Mouse (Mus musculus) erythroblast, embryonic 14.5 days (primary cell): Measurements from ENCODE around the gene Angptl6. TPM values are rescaled to one million over a fixed set of nuclear protein-coding genes. Genes with fewer than 3 reads are reported as not detected.

ENCODE experiments used
- H3K27me3 ChIP-seq: 2 replicates; pipeline ENCODE4 v1.6.1; 2012; ENCODE audit warnings: inconsistent platforms; ENCODE audit not compliant: control insufficient read depth
- H3K36me3 ChIP-seq: 2 replicates; pipeline ENCODE4 v1.6.1; 2012; ENCODE audit warnings: mild to moderate bottlenecking, inconsistent platforms; ENCODE audit not compliant: control insufficient read depth
- H3K4me1 ChIP-seq: 2 replicates; pipeline ENCODE4 v1.6.1; 2012; ENCODE audit warnings: inconsistent platforms; ENCODE audit not compliant: control insufficient read depth
- H3K4me3 ChIP-seq: replicated peaks from 2 replicates; pipeline ENCODE3; 2012; ENCODE audit warnings: moderate library complexity, mild to moderate bottlenecking, inconsistent platforms
- H3K9me3 ChIP-seq: 2 replicates; pipeline ENCODE4 v1.6.1; 2012; ENCODE audit warnings: low read length, inconsistent platforms, mixed read lengths; ENCODE audit not compliant: control insufficient read depth
- GATA1 ChIP-seq: IDR thresholded peaks from 2 replicates; pipeline ENCODE4 v1.6.1; 2012; ENCODE audit warnings: low read length, inconsistent platforms, mixed read lengths
- TAL1 ChIP-seq: IDR thresholded peaks from 3 replicates; pipeline ENCODE4 v1.6.1; 2012; ENCODE audit warnings: low read length, inconsistent platforms, mixed read lengths
- polyA plus RNA-seq: library from polyadenylated mRNA; stranded (reverse); fragments of >175 nt; gene quantifications from 2 replicates; pipeline ENCODE4 v1.2.3, GENCODE M21; 2012

Angptl6 gene
- polyA plus RNA-seq, 1 experiment: 0.19 TPM

GRCm38 (mm10) chr9:20875021-20875790, 4.3 kb downstream of the Angptl6 start:
- TF ChIP-seq TAL1 (no peak), GATA1 (no peak)
- Histone ChIP-seq H3K4me1 (peaks cover 40% of the 10 kb centered on the region), H3K9me3 (no peaks in the 10 kb centered on the region), H3K36me3 (peaks cover 10% of the 10 kb centered on the region; the same call in 1 of the 2 replicates), H3K4me3 (no peak overlapping the region), H3K27me3 (peaks cover 2% of the 10 kb centered on the region; the same call in 1 of the 2 replicates)

DNA sequence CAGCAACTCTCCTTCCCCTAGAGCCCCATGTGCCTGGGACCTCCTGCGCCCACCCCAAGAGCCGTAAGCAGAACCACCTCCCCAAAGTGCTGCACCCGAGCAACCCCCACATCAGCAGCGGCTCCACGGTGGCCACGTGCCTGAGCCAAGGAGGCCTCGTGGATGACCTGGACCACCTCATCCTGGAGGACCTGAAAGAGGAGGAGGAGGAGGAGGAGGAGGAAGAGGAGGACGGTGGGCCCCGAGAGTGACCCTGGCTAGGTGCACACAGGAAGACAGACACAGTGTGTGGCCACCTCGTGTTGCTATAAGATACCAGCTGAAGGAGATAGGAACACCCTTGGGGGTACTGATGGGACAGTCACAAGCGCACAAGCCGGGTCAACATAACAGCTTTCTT, 6.0 kb downstream of the Angptl6 start:
- H3K27me3 ChIP-seq: peaks cover 17% of the 10 kb centered on the region
- no peak overlapping the region for H3K4me3 ChIP-seq
- H3K9me3 ChIP-seq: no peaks in the 10 kb centered on the region
- H3K4me1 ChIP-seq: peaks cover 35% of the 10 kb centered on the region
- TF ChIP-seq GATA1 (no peak), TAL1 (no peak)
- H3K36me3 ChIP-seq: peaks cover 10% of the 10 kb centered on the region; the same call in 1 of the 2 replicates

DNA sequence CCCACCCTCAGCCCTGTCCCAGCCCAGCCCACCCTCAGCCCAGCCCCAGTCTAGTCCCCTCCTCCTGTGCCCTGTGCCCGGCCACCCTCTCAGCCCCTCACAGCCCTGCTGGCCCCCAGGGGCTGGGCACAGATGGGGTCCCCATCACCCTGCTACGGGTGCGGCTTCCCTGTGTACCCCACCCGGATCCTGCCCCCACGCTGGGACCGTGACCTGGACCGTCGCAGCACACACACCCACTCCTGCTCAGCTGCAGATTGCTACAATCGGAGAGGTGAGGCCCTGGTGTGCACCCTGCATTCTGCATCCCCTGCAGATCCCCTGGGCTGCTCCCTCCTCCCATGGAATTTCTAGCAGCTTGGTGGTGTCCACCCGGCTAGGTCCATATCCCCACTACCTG, 6.5 kb downstream of the Angptl6 start:
- H3K4me1 ChIP-seq: peaks cover 32% of the 10 kb centered on the region
- peaks cover 21% of the 10 kb centered on the region for H3K27me3 ChIP-seq
- no peaks in the 10 kb centered on the region for H3K9me3 ChIP-seq
- H3K4me3 ChIP-seq: no peak overlapping the region
- no peak for TF ChIP-seq TAL1
- TF ChIP-seq GATA1: no peak
- peaks cover 10% of the 10 kb centered on the region; the same call in 1 of the 2 replicates for H3K36me3 ChIP-seq

DNA sequence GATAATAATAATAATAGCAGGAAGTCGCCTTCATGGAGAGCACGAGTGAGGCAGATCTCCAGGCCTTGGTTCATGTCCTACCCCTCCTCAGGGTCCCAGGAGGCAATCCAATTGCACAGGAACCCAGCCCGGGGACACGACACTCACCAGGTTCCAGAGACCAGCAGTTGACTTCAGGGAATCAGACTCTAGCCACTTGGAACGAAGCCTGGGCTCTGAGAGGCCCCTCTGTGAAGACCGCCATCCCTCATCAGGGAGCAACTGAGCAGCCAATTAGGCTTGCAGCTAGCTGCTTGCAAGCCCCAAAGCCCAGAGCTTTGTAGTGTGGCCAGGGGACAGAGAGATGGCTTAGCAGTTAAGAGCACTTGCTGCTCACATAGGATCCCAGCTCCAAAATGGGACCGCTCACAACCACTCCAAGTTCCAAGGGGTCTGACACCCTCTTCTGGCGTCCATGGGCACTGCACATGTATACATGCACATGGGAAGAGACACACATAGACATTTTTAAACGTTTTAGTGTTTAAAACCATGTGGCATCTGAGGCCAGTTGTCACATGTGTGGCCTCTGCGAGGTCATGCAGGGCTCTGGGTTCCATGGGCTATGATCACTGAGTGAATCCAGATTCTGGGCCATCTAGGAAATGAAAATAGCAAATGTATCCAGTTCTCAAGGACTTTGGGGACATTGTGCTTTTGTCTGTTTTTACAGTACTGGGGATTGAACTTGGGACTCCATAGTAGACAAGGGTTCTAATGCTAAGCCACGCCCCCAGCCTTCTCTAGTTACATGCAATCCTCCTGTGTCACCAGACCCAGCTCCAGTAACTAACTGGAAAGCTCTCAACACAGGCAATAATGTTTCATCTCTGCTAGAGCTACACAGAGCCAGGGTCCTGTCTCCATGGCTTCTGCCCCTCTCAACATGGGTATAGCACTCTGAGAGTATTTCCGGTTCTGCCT, 9.0 kb downstream of the Angptl6 start:
- H3K27me3 ChIP-seq: peaks cover 30% of the 10 kb centered on the region

GRCm38 (mm10) chr9:20869246-20869645, 10.3 kb downstream of the Angptl6 start:
- no peaks in the 10 kb centered on the region for H3K9me3 ChIP-seq
- peaks cover 33% of the 10 kb centered on the region for H3K27me3 ChIP-seq
- TF ChIP-seq GATA1: no peak
- no peak for TF ChIP-seq TAL1
- H3K4me1 ChIP-seq: peaks cover 15% of the 10 kb centered on the region
- H3K36me3 ChIP-seq: peaks cover 10% of the 10 kb centered on the region; the same call in 1 of the 2 replicates
- H3K4me3 ChIP-seq: peak overlapping the region; percentile 61

More for the DNA sequence above, 9.0 kb downstream of the Angptl6 start:
- no peak overlapping the region for H3K4me3 ChIP-seq
- H3K4me1 ChIP-seq: peaks cover 15% of the 10 kb centered on the region
- H3K9me3 ChIP-seq: no peaks in the 10 kb centered on the region
- TF ChIP-seq GATA1 (no peak), TAL1 (no peak)
- H3K36me3 ChIP-seq: peaks cover 10% of the 10 kb centered on the region; the same call in 1 of the 2 replicates

GRCm38 (mm10) chr9:20868448-20869001, 11.0 kb downstream of the Angptl6 start, which contains the start of gene A230050P20Rik:
A230050P20Rik (plus strand) TSS chr9:20868642.
- Histone ChIP-seq H3K9me3 (no peaks in the 10 kb centered on the region), H3K4me1 (peaks cover 15% of the 10 kb centered on the region), H3K36me3 (peaks cover 7% of the 10 kb centered on the region; the same call in 1 of the 2 replicates), H3K27me3 (peaks cover 33% of the 10 kb centered on the region), H3K4me3 (peak within 1 kb of the TSS; percentile 61)
- no peak for TF ChIP-seq GATA1
- no peak for TF ChIP-seq TAL1

- H3K4me1 ChIP-seq: peaks cover 16% of the 10 kb centered on the region
- TF ChIP-seq TAL1 (no peak), GATA1 (no peak)
- no peaks in the 10 kb centered on the region for H3K9me3 ChIP-seq
- H3K4me3 ChIP-seq: no peak overlapping the region
- no peaks in the 10 kb centered on the region; the same call in 1 of the 2 replicates for H3K36me3 ChIP-seq
- H3K27me3 ChIP-seq: peaks cover 33% of the 10 kb centered on the region
Measured at GRCm38 (mm10) chr9:20866879-20867278, 12.6 kb downstream of the Angptl6 start.

- H3K4me3 ChIP-seq: no peak overlapping the region
- H3K36me3 ChIP-seq: no peaks in the 10 kb centered on the region
- H3K27me3 ChIP-seq: peaks cover 5% of the 10 kb centered on the region
- no peaks in the 10 kb centered on the region for H3K9me3 ChIP-seq
- peaks cover 3% of the 10 kb centered on the region for H3K4me1 ChIP-seq
- TF ChIP-seq GATA1: no peak
- no peak for TF ChIP-seq TAL1
Measured at GRCm38 (mm10) chr9:20862225-20862624, 17.3 kb downstream of the Angptl6 start.

- Histone ChIP-seq H3K9me3 (no peaks in the 10 kb centered on the region), H3K36me3 (no peaks in the 10 kb centered on the region), H3K4me1 (peaks cover 3% of the 10 kb centered on the region), H3K4me3 (no peak overlapping the region), H3K27me3 (peaks cover 5% of the 10 kb centered on the region)
- no peak for TF ChIP-seq TAL1
- TF ChIP-seq GATA1: no peak
Measured at GRCm38 (mm10) chr9:20861821-20862220, 17.7 kb downstream of the Angptl6 start.
